Comparison of ENCODE assay signal across 8 mouse cellular contexts in genomic region chr13:41486606-41487408, GRCm38 (mm10). TPM values are rescaled to one million over a fixed set of nuclear protein-coding genes. Genes with fewer than 3 reads are reported as not detected.
DNase-seq lines count a peak whose midpoint lies in the region; ATAC-seq and TF ChIP-seq lines count a peak whose summit lies in the region.

Nedd9 (minus strand) TSS chr13:41487362.

- no peak within 1 kb of the TSS for H3K9ac ChIP-seq in intestine, embryonic 14.5 days (ENCODE audit: low read length)
- H3K9ac ChIP-seq in liver, adult 2 months (ENCODE audit: low read depth, low read length) = no peak within 1 kb of the TSS

- no peak for ATAC-seq in intestine, embryonic 14.5 days (replicated peaks; ENCODE audit: low FRiP score, low TSS enrichment, low read depth)
- peak; percentile 72 for ATAC-seq in monocyte, adult 5-6 weeks (replicated peaks; ENCODE audit: insufficient number of reproducible peaks, low FRiP score, low TSS enrichment, poor library complexity, severe bottlenecking)

- WGBS in intestine, embryonic 14.5 days = 65% methylated on average over 15 of the region's 15 CpGs
- 69% methylated on average over 15 of the region's 15 CpGs for WGBS in liver, adult 2 months

- intact Hi-C loops in gastrocnemius, adult 2 months (cut with DNase I) = no loop called here

- H3K79me2 ChIP-seq in liver, adult 2 months (ENCODE audit: control insufficient read depth, insufficient read depth, low read length) = no peaks in the 10 kb centered on the region

- peak within 1 kb of the TSS; percentile 60 for H3K4me3 ChIP-seq in gastrocnemius, adult 2 months
- no peak within 1 kb of the TSS for H3K4me3 ChIP-seq in intestine, embryonic 14.5 days (ENCODE audit: low read depth, low read length)
- peak within 1 kb of the TSS; percentile 32 for H3K4me3 ChIP-seq in liver, adult 2 months (ENCODE audit: insufficient read depth, low read depth, low read length)

- H3K27ac ChIP-seq in gastrocnemius, adult 2 months = peak within 1 kb of the TSS; percentile 80
- H3K27ac ChIP-seq in intestine, embryonic 14.5 days (ENCODE audit: low read depth) = no peak within 1 kb of the TSS
- H3K27ac ChIP-seq in liver, adult 2 months (replicated peaks; ENCODE audit: insufficient read depth, low read depth, low read length) = peak within 1 kb of the TSS; percentile 33

- no peak within 1 kb of the TSS for H3K4me2 ChIP-seq in intestine, embryonic 14.5 days (ENCODE audit: low read length)

- H3K36me3 ChIP-seq in intestine, embryonic 14.5 days (ENCODE audit: control insufficient read depth, insufficient read depth, low read length) = no peaks in the 10 kb centered on the region
- H3K36me3 ChIP-seq in liver, adult 2 months (ENCODE audit: control insufficient read depth, insufficient read depth, low read length) = no peaks in the 10 kb centered on the region

- H3K4me1 ChIP-seq in intestine, embryonic 14.5 days (replicated peaks; ENCODE audit: control insufficient read depth, insufficient read depth, low read length) = no peaks in the 10 kb centered on the region
- no peaks in the 10 kb centered on the region for H3K4me1 ChIP-seq in liver, adult 2 months (ENCODE audit: control insufficient read depth, insufficient read depth, low read length)

- no peak for TF ChIP-seq CTCF in gastrocnemius, adult 2 months (IDR thresholded peaks at IDR 0.05)
- TF ChIP-seq CTCF in liver, adult 2 months (IDR thresholded peaks at IDR 0.05; ENCODE audit: low read depth, low read length) = no peak

- peak; percentile 27 for DNase-seq in gastrocnemius, adult 2 months
- DNase-seq in gastrocnemius, adult 8-10 months (ENCODE audit: low spot score in 2 of 2) = no peak
- no peak for DNase-seq in gonadal fat pad, adult 2 months (ENCODE audit: low read depth)
- no peak for DNase-seq in intestine, embryonic 14.5 days (ENCODE audit: low spot score)
- peak; percentile 41 for DNase-seq in liver, adult 2 months (ENCODE audit: extremely low read depth, low read depth, low spot score)
- DNase-seq in thymus, postnatal 4 days = peak; percentile 78
- no peak for DNase-seq in Muller cell, postnatal 12 days (ENCODE audit: inconsistent ontology term)

- no peak for TF ChIP-seq POLR2A in liver, adult 2 months (IDR thresholded peaks at IDR 0.05; ENCODE audit: extremely low read depth, insufficient read depth, low read length)

- no peaks in the 10 kb centered on the region for H3K9me3 ChIP-seq in intestine, embryonic 14.5 days (ENCODE audit: control insufficient read depth, low read length)

- H3K27me3 ChIP-seq in intestine, embryonic 14.5 days (replicated peaks; ENCODE audit: control insufficient read depth, insufficient read depth, low read length) = no peaks in the 10 kb centered on the region
- H3K27me3 ChIP-seq in liver, adult 2 months (ENCODE audit: control insufficient read depth, insufficient read depth, low read length) = no peaks in the 10 kb centered on the region

RNA-seq across cellular contexts. Expression of gene Nedd9, which starts in this region (rescaled TPM):
- 10 to 100 TPM in 1 of 2 experiments, 1 to 10 TPM in 1; 4.2 to 11.2 TPM for total RNA-seq in gastrocnemius, adult 2 months (2021)
- total RNA-seq in gastrocnemius, adult 8-10 months (2022) = 1 to 10 TPM; 2.0 to 7.9 (median 2.4) TPM
- 28.2 and 30.1 TPM in 2 replicates for polyA plus RNA-seq in gonadal fat pad, adult 2 months (2012; rRNA removed)
- polyA plus RNA-seq in intestine, embryonic 14.5 days (2014; fragmentation: Nextera tagmentation; extraction: Ambion mirVana) = 56.5 and 59.7 TPM in 2 replicates
- 3.3 and 4.2 TPM in 2 replicates for total RNA-seq in liver, adult 2 months (2014; rRNA removed)
- polyA plus RNA-seq in liver, adult 2 months (2012; rRNA removed) = 1.3 and 2.5 TPM in 2 replicates
- 272 to 357 TPM (median 343 TPM) in 3 replicates for total RNA-seq in monocyte, adult 5-6 weeks (2017)

Comparison
In these comparisons a context has a peak if more than half of its experiments do, and no peak if none do; other contexts are left out.
1. RNA of gene Nedd9 (total RNA-seq): 272 to 357 TPM in monocyte, adult 5-6 weeks; 4.2 to 11.2 TPM in gastrocnemius, adult 2 months, 3.3 to 4.2 TPM in liver, adult 2 months and 2.0 to 7.9 TPM in gastrocnemius, adult 8-10 months; every median in the first group is over 10 times any median in the second.
2. DNase-seq: peak in gastrocnemius, adult 2 months (single experiment), liver, adult 2 months (single experiment) and thymus, postnatal 4 days (single experiment); none in gastrocnemius, adult 8-10 months (0 of 2), gonadal fat pad, adult 2 months (single experiment), intestine, embryonic 14.5 days (single experiment) and Muller cell, postnatal 12 days (single experiment).